Mouse (Mus musculus): ENCODE measurements around the gene Adra2b. TPM values are rescaled to one million over a fixed set of nuclear protein-coding genes. Genes with fewer than 3 reads are reported as not detected.
A peak's percentile ranks its signal among the peaks of the same experiment; 100 is the strongest.

Gene Adra2b
- total RNA-seq, 1 experiment from 2014 or later = not detected

DNA sequence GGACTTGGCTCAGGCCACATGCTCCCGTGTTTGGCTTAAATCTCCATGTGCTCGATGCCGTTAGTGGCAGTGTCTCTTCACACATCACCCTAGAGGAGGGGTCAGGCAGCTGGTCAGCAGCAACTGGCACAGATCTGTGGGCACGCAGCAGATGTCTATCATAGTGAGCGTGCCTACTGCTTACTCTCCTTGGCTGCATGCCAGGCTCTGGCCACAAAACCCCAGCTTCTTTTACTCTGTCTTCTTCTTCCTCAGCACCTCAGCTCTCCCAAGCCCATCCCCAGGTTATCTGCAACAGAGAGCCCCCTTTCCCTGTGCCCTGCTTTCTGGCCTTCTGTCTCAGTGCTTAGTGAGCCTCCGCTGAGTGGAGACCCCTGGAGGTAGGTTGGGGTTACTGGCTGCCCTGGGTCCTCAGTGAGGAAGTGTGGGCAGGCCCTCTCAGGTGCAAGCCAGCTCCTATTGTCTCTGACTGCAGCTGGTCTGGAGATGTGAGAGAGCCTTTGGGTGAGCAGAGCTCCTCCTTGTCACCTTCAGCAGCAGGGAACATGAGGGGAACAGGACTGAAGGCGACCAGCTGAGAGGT, 12.8 kb downstream of the Adra2b start:
- 0 out of 2 replicates have a peak, but pooled peaks have one; percentile 29 for ATAC-seq (ENCODE audit: extremely low read depth, insufficient number of reproducible peaks, low FRiP score, poor library complexity, severe bottlenecking)

DNA sequence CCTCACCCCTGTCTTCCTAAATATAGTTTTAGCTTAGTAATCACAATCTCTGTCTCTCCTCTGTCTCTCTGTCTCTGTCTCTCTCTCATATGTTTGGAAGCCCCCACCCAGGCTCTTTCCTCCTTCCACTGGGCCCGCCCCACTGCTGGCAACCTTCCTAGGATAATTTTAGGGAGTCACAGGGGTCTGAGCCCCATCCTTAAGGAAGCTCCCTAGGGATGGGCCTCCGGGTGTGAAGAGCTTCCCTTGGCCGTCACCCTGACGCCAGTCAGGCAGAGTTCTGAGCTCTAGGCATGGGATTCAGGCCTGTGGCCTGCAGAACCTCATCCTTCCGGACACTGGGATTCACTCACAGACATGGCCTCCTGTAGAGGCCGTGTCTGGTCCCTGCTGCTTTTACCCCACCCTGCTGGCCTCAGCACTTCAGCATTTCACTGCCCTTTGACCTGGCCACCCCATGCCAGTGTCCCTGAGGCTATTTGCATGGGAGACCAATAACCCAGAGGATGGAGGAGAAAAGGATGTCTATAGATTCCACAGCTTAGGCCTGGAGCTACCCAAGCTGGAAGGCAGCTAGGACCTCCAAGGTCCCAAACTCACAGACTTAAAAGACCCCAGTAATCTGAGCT, 13.5 kb downstream of the Adra2b start:
- no peak for ATAC-seq (ENCODE audit: extremely low read depth, insufficient number of reproducible peaks, low FRiP score, poor library complexity, severe bottlenecking)

DNA sequence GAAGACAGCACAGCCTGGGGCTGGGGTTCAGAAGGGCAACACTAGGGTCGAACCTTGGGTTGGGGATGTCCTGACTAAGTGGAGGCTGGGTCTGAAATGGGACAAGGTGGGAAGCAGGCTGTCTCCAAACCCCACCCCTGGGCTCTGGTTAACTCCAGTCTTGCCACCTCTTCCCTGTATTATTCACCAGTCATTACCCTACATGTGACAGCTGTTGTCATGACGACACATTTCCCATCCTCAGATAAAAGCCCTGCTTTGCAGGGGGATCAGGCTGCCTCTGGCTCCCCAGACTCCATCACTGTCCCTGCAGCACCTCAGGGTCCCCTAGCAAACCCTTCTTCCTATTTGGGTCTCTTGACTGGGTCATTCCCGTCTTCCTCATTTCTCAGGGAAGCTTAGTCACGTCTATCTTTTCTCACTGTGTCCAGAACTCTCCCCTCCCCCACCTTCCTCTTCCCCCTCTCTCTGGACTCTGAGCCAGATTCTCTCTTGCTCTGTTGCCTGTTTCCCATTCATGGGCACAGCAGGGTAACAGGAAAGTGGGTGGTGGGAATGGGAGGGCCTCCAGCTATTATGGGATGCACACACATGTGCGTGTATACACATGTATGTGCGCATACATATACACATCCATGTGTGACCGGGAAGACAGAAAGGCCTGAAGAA, 15.1 kb downstream of the Adra2b start:
- no peak for ATAC-seq (ENCODE audit: extremely low read depth, insufficient number of reproducible peaks, low FRiP score, poor library complexity, severe bottlenecking)

DNA sequence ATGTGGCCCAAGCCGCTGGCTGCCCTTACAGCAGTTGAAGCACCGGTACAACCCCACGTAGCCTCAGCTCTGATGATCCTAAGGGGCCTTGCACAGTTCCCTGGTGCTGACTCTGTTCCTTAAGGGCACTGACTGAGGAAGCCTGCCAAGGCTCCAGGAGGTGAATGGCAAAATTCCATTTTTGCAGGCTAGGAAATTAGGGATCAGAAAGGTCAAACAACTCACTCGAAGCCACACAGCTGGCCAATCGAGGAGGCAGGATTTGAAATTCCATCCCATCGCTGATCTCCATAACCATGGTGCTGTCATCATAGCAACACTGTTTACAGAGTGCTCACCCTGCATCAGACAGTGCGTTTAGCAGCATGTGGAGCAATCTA, 15.6 kb downstream of the Adra2b start:
- ATAC-seq (ENCODE audit: extremely low read depth, insufficient number of reproducible peaks, low FRiP score, poor library complexity, severe bottlenecking) = no peak

DNA sequence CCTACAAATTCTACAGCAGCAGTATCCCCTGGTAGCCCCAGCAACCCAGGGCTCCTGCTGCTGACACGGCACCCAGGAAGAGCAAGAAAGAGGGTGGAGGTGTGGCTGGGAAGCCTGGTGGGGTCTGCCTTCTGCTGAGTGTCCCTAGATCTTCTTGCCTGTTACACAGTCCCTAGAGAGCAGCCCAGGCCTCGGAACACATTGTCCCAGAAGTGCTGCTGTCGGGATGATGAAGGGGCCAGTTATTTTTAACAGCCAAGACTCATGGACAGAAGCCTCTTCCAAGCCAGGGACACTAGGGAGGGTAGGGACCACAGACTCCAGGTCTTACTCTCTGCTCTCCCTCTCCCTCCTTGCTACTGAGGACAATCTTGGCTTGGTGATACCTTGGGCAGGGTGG, 16.2 kb downstream of the Adra2b start:
- no peak for ATAC-seq (ENCODE audit: extremely low read depth, insufficient number of reproducible peaks, low FRiP score, poor library complexity, severe bottlenecking)

DNA sequence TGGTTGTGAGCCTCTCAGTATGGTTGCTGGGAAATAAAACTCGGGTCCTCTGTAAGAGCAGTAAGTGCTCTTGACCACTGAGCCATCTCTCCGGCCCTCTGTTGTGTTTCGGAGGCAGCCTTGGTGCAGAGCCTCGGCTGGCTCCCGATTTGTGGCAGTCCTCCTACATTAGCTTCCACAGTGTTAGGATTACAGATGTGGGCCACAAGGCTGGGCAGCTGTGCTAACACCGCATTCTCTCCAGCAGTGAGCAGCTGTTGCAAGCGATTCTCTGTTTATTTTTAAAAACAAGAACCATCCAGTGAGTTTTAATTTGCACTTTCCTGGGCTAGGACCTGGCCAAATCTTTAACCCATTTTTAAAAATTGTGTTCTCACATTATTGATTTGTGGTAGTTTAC, 20.9 kb downstream of the Adra2b start:
- no peak for ATAC-seq (ENCODE audit: extremely low read depth, insufficient number of reproducible peaks, low FRiP score, poor library complexity, severe bottlenecking)

DNA sequence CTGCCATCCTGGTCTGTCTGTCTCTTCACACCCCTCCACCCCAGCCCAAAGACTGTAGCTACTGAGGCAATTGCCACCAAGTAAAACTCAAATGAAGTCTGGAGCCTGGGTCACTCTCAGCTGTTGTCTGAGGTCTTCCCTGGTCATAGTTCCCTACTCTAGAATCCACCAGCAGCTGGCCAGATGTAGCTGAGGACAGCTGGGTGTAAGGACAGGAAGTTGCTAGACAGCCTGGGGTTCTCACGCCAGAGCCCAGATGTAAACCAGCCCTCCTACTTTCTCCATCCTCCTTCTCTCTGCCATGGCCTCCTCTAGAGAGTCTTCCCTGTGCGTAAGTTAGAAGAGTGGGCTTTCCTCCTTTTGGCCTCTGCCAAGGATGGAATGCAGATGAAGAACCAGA, 24.5 kb downstream of the Adra2b start:
- no peak for ATAC-seq (ENCODE audit: extremely low read depth, insufficient number of reproducible peaks, low FRiP score, poor library complexity, severe bottlenecking)

DNA sequence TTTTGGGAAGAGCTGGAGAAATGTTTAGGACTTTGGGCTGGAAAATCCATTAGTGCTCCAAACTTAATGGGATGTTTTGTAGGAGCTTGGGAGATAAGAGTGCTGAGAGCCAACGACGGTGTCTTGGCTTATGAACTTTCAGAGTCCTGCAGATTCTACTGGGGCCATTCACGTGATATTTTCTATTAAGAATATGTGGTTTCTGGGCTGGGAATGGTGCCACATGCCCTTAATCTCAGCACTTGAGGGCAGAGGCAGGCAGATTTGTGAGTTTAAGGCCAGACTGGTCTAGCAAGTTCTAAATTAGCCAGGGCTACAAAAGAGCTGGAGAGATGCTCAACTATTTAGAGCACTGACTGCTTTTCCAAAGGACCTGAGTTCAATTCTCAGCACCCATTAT, 27.3 kb downstream of the Adra2b start:
- ATAC-seq (ENCODE audit: extremely low read depth, insufficient number of reproducible peaks, low FRiP score, poor library complexity, severe bottlenecking) = no peak

DNA sequence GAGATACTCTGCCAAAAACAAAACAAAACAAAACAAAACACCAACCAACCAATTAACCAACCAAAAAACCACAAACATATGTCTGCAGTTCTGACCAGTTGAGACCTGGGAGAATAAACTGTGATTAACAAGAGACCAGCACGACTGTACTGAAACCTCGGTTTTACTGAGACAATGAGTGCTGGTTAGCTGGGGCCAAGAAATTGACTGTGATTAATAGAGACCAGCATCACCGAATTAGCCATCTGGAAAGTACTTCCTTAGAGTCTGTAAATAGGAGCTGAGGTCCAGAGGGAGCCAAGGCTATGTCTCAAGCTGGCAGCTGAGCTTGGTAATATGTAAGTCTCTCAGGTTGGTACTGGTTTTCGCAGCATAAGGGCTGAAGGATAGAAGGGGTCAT, 27.8 kb downstream of the Adra2b start:
- no peak for ATAC-seq (ENCODE audit: extremely low read depth, insufficient number of reproducible peaks, low FRiP score, poor library complexity, severe bottlenecking)

DNA sequence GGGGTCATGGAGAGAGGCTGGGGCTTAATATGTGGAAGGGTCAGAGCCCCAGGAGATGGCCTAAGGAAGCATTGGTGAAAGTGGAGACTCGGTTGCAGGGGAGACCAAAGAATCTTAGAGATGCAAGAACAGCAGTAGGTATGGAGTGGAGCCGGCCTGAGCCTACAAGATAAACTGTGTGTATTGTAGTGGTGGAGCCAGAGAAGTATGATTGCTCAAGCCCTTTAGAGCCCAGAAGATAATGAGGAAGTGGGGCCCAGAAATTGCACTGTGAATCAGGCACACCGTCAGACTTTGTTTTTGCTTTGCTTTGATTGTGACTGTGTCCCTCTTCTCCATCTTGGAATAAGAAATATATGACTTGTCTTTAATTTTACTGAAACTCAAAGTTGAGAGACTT, 28.3 kb downstream of the Adra2b start:
- ATAC-seq (ENCODE audit: extremely low read depth, insufficient number of reproducible peaks, low FRiP score, poor library complexity, severe bottlenecking) = no peak

DNA sequence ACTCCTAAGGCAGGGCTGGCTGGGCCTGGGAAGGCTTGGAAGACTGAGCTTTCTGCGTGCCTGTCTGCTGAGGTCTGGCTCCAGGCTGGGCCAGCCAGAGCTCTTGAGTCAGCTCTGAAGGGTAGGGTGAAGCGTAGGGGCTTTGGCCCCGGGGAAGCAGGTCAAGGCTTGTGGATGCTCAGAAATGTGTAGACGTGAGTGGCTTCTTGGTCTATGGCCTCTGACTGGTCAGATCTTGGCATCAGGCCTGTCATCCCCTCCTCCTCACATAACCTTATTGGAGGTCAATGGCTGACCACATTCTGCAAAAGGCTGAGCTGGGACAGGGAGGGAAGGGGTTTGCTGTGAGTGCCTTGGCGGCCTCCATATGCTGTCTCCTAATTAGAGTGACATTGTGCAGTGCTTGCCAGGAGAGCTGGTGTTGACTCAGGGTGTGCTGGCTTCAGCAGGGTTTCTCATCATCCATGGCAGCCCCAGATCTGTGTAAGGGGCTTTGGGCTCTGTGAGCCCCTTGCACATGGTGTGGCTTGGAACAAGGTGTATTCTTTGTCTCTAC, 31.7 kb downstream of the Adra2b start:
- ATAC-seq (ENCODE audit: extremely low read depth, insufficient number of reproducible peaks, low FRiP score, poor library complexity, severe bottlenecking) = no peak

DNA sequence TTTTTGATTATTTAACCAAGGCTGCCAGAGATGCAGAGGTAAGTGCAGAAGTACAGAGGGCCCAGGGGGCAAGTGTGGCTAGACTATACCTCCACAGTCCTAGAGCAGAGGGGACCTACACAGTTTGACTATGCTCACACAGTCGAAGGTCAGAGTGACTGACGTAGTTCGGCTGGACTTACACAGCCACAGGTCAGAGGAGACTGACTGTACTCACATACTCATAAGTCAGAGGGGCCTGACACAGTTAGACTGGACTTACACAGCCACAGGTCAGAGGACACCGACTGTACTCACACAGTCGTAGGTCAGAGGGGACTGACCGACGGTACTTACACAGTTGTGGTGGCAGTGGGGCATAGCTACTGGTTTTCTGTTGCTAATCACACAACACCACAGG, 35.7 kb downstream of the Adra2b start:
- no peak for ATAC-seq (ENCODE audit: extremely low read depth, insufficient number of reproducible peaks, low FRiP score, poor library complexity, severe bottlenecking)

DNA sequence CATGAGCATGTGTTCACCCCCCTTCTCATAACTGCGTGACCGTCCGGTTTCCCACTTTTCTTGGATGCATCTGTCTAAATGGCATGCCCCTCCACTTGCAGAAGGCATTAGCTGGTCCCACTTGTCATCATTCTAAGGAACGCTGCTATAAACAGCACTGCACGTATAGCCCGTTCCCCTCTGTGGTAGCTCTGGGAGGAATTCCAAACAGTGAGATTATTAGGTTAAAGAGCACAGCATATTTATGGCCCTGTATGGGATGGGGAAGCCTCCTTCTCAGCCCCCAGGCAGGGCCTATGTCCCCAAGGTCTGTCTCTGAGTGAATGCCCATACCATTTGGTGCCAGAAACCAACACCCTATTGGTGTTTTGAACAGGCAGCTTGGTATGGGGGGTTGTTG, 48.1 kb downstream of the Adra2b start:
- ATAC-seq (ENCODE audit: extremely low read depth, insufficient number of reproducible peaks, low FRiP score, poor library complexity, severe bottlenecking) = no peak

DNA sequence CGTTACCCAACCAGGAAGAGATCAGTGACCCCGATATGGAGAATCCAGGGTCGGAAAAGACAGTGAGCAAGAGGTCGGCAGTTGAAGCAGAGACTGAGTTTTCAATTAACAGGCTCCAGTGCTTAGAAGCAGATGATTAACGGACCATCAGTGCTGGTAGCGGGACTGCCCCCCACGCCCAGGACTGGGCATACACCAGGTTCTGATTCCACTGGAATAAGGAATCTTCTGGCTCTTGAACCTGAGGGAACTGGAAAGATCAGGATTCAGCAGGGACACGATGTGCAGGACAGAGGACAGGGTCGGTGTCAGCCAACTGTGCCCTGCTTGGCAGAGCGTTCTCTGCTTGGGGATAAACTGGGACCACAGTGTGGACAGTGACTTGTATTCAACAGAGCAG, 52.8 kb downstream of the Adra2b start:
- no peak for ATAC-seq (ENCODE audit: extremely low read depth, insufficient number of reproducible peaks, low FRiP score, poor library complexity, severe bottlenecking)

DNA sequence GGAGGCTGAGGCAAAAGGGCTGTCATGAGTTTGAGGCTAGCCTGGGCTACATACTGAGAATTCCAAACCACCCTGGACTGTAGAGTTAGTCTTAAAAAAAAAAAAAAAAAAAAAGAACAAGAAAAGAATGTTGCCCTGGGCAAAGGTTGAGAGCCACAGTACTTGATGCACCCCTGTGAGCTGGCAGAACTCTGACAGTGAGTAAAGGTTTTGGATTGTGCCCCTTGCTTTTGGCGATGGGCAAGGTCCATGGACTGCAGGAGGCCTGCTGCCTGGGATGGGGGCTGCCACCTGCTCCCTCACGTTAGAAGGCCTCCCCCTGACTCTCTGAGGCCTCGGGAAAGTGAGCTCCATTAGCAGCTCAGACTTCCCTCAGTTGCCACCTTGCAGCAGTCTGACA, 53.7 kb downstream of the Adra2b start:
- ATAC-seq (ENCODE audit: extremely low read depth, insufficient number of reproducible peaks, low FRiP score, poor library complexity, severe bottlenecking) = no peak

Other genes starting within 250 kb of the Adra2b start
- 2.3 and 5.4 TPM in 2 replicates for gene Ncaph, start 229.3 kb upstream of the Adra2b start, total RNA-seq (2017)
- gene Itpripl1, start 219.8 kb upstream of the Adra2b start, total RNA-seq (2017) = 14.2 and 18.0 TPM in 2 replicates
- gene 1810024B03Rik, start 154.9 kb upstream of the Adra2b start, total RNA-seq (2017) = 1.3 and 2.3 TPM in 2 replicates
- gene Snrnp200, start 154.8 kb upstream of the Adra2b start, total RNA-seq (2017) = 180 and 197 TPM in 2 replicates
- 23.6 and 32.8 TPM in 2 replicates for gene Ciao1, start 115.4 kb upstream of the Adra2b start, total RNA-seq (2017)
- gene Tmem127, start 115.3 kb upstream of the Adra2b start, total RNA-seq (2017) = 83.6 and 100 TPM in 2 replicates
- 110 and 111 TPM in 2 replicates for gene Stard7, start 93.0 kb upstream of the Adra2b start, total RNA-seq (2017)
- gene Dusp2, start 27.0 kb upstream of the Adra2b start, total RNA-seq (2017) = 175 and 211 TPM in 2 replicates
- 1.2 and 1.5 TPM in 2 replicates for gene Astl, start 24.6 kb upstream of the Adra2b start, total RNA-seq (2017)
- not detected in 2 replicates for gene Gpat2, start 62.0 kb downstream of the Adra2b start, total RNA-seq (2017)
- gene Fahd2a, start 81.4 kb downstream of the Adra2b start, total RNA-seq (2017) = 8.5 and 11.8 TPM in 2 replicates
- 0.25 TPM in 1 of 2 replicates, not detected in the other for gene Kcnip3, start 158.9 kb downstream of the Adra2b start, total RNA-seq (2017)
- gene Prom2, start 178.3 kb downstream of the Adra2b start, total RNA-seq (2017) = not detected in 2 replicates
- 4.4 and 5.2 TPM in 2 replicates for gene Zfp661, start 223.9 kb downstream of the Adra2b start, total RNA-seq (2017)
- gene Mrps5, start 224.0 kb downstream of the Adra2b start, total RNA-seq (2017) = 29.9 and 34.9 TPM in 2 replicates

Measured in neutrophil, adult 5-6 weeks (primary cell).